Mouse (Mus musculus) midbrain, embryonic 11.5 days (tissue): Measurements from ENCODE around the gene Tax1bp1. TPM values are rescaled to one million over a fixed set of nuclear protein-coding genes. Genes with fewer than 3 reads are reported as not detected.

Experiments used
- ATAC-seq: fragments of 200-750 bp; cut with Nextera tagmentation; 2 replicates; pipeline ENCODE4 v1.8.0; 2017; ENCODE audit warnings: moderate TSS enrichment, moderate library complexity; ENCODE audit not compliant: low FRiP score
- DNase-seq: peaks from one replicate; pipeline ENCODE4 v3.0.0; 2015; ENCODE audit warnings: low spot score; ENCODE audit errors: missing footprints
- H3K27ac ChIP-seq: fragments of 300-500 bp; sonication (generic); 2 replicates; pipeline ENCODE4 v1.5.1; 2014; ENCODE audit warnings: low read depth, low read length
- H3K27me3 ChIP-seq: fragments of 300-500 bp; sonication (generic); 2 replicates; pipeline ENCODE4 v1.6.1; 2014; ENCODE audit warnings: mild to moderate bottlenecking, low read length, moderate library complexity, mixed read lengths; ENCODE audit not compliant: control insufficient read depth, insufficient read depth
- H3K36me3 ChIP-seq: fragments of 300-500 bp; sonication (generic); 2 replicates; pipeline ENCODE4 v1.6.1; 2014; ENCODE audit warnings: mild to moderate bottlenecking, low read length, moderate library complexity, mixed read lengths; ENCODE audit not compliant: control insufficient read depth, insufficient read depth
- H3K4me1 ChIP-seq: fragments of 300-500 bp; sonication (generic); 2 replicates; pipeline ENCODE4 v1.6.1; 2014; ENCODE audit warnings: low read length; ENCODE audit not compliant: control insufficient read depth, insufficient read depth
- H3K4me2 ChIP-seq: fragments of 300-500 bp; sonication (generic); 2 replicates; pipeline ENCODE4 v1.6.1; 2014; ENCODE audit warnings: mild to moderate bottlenecking, moderate library complexity
- H3K4me3 ChIP-seq: fragments of 300-500 bp; sonication (generic); 2 replicates; pipeline ENCODE4 v1.5.1; 2014; ENCODE audit warnings: low read depth, low read length
- H3K9ac ChIP-seq: fragments of 300-500 bp; sonication (generic); 2 replicates; pipeline ENCODE4 v1.6.1; 2014; ENCODE audit warnings: low read length
- H3K9me3 ChIP-seq: fragments of 300-500 bp; sonication (generic); 2 replicates; pipeline ENCODE4 v1.6.1; 2016; ENCODE audit warnings: low read length; ENCODE audit not compliant: control insufficient read depth
- WGBS: fragments of 180-500 bp; shearing (Covaris S2); extraction: QIAGEN DNeasy Blood & Tissue Kit; methylation state at CpG from one replicate; pipeline ENCODE4 v1.1.7; 2014; 5-methylcytosine and 5-hydroxymethylcytosine counted together
- polyA plus RNA-seq: library from polyadenylated mRNA; unstranded; fragments of >200 nt; fragmentation: Nextera tagmentation; extraction: Ambion mirVana; gene quantifications from 2 replicates; pipeline ENCODE4 v1.2.1, GENCODE M21; 2014

Tax1bp1 gene
- polyA plus RNA-seq, 1 experiment from 2014 or later = 144 TPM

DNA sequence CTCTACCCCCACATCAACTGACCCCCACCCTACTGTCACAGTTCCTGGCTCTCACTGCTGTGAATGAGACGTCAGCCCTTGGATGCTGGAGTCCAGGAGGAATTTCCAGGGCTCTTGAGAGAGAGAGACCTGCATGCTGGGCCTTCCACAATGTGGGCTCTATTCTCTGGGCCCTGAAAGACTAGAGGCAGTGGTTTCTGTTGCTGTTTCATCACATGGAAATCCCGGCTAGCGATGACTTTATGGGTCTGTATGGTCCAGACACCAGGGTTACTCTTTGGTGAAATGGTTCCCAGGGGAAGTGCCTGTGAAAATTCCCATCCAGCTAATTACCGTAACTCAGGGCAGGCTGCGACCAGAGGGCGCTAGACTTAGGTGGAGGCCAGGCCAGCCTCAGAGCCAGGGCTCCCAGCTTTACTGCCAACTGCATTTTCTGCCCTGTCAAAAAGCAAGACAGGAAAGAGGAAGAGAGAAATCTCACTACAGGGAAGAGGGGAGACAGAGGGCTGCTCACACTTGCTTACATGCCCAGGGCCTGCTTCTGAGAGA is 83.8 kb downstream of the Tax1bp1 start:
- no peak overlapping the region for H3K27ac ChIP-seq
- 63% methylated on average over 6 of the region's 6 CpGs for WGBS
- H3K4me1 ChIP-seq = no peaks in the 10 kb centered on the region; the same call in 1 of the 2 replicates
- ATAC-seq = no peak
- no peaks in the 10 kb centered on the region for H3K27me3 ChIP-seq
- no peak overlapping the region for H3K4me2 ChIP-seq
- H3K4me3 ChIP-seq = no peak overlapping the region
- no peaks in the 10 kb centered on the region for H3K36me3 ChIP-seq
- DNase-seq = no peak
- H3K9ac ChIP-seq = no peak overlapping the region
- H3K9me3 ChIP-seq = no peaks in the 10 kb centered on the region

DNA sequence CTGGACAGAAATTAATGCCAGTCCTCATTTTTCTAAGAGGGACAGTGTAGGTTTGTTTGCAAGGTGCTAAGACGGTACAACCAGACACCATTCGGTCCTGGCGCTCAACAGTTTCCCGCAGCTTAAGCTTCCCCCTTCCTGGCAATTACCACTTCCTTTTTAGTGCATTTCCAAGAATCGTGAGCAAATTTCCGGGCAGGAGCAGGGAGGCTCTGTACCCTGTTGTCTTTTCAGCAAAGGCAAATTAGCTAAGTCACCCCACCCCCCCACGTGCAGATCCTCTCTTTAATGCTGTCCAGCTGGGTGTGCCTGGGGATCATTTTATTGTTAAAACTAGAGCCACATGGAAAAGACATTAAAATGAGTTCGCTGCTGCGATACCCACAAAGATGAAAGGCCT is 88.7 kb downstream of the Tax1bp1 start:
- Histone ChIP-seq H3K9me3 (no peaks in the 10 kb centered on the region), H3K27ac (no peak overlapping the region), H3K27me3 (no peaks in the 10 kb centered on the region), H3K36me3 (no peaks in the 10 kb centered on the region), H3K4me3 (no peak overlapping the region), H3K4me2 (no peak overlapping the region), H3K4me1 (peaks cover 5% of the 10 kb centered on the region; the same call in 1 of the 2 replicates), H3K9ac (no peak overlapping the region)
- DNase-seq = no peak
- 62% methylated on average over 9 of the region's 9 CpGs for WGBS
- no peak for ATAC-seq

DNA sequence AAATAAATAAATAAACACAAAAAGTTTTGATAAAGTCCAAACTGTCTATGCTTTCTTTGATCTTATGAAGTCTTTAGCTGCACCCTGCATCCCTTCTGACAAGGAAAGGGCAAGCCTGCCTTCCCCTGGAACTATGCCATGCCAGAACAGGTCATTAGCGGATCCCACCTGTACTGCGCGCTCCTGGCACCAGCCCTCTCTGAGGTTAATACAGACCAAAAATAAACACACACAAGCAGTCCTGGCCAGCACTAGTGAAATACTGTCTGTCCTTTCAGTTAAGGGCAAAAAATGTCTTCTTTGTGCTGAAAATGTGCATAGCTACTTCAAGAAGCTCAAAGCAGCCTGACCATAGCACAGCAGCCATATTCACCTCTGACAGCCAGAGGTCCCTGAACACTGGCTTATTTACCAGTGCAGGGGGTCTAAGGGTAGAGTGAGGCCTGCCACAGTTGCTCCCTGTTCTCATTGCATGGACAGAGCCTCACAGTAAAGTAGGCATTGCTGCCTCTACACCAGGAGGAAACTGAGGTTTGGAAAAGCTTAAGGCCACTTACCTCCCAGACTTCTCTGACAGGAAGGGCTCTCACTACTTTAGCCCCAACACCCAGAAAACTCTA is 91.8 kb downstream of the Tax1bp1 start:
- Histone ChIP-seq H3K9ac (no peak overlapping the region), H3K36me3 (no peaks in the 10 kb centered on the region), H3K4me3 (no peak overlapping the region), H3K27me3 (no peaks in the 10 kb centered on the region), H3K4me2 (no peak overlapping the region), H3K27ac (no peak overlapping the region), H3K9me3 (no peaks in the 10 kb centered on the region), H3K4me1 (peaks cover 5% of the 10 kb centered on the region; the same call in 1 of the 2 replicates)
- DNase-seq = no peak
- no peak for ATAC-seq
- 93% methylated on average over 3 of the region's 3 CpGs for WGBS

Other genes with a start within 250 kb of the Tax1bp1 start
- gene Hibadh, start 73.3 kb upstream of the Tax1bp1 start, polyA plus RNA-seq = 49.3 and 55.4 TPM in 2 replicates